Mouse (Mus musculus) retina, postnatal 1 day (tissue): ENCODE results near the gene Ism2.
A peak's percentile ranks its signal among the peaks of the same experiment; 100 is the strongest.
"Not testable (repeated sequence)": the region's sequence is repeated elsewhere in the genome, so short reads cannot be mapped to it uniquely, and the experiment has no call there.

Experiments used
- DNase-seq: peaks from one replicate; pipeline ENCODE4 v3.0.0-alpha.2; 2012

Gene Ism2

GRCm38 (mm10) chr12:87299657-87300440 lies at the start of gene Ism2:
Gene Ism2 (minus strand): TSS chr12:87299705.
- DNase-seq: peak; percentile 68

- no peak for DNase-seq
Measured at GRCm38 (mm10) chr12:87348029-87348428, 48.5 kb upstream of the Ism2 start.

DNA sequence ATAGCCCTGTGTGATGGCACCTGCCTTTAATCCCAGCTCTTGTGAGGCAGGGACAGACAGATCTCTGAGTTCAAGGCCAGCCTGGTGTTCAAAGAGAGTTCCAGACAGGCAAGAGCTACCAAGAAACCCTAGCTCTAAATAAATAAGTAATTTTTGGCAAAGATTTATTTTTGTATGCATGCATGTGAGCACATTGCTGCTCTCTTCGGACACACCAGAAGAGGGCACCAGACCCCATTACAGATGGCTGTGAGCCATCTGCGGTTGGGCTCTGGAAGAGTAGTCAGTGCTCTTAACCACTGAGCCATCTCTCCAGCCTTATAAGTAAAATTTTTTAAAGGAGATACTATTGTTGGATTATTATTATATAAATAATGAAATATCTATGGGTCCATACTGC lies 48.0 kb upstream of the Ism2 start:
- no peak for DNase-seq

DNA sequence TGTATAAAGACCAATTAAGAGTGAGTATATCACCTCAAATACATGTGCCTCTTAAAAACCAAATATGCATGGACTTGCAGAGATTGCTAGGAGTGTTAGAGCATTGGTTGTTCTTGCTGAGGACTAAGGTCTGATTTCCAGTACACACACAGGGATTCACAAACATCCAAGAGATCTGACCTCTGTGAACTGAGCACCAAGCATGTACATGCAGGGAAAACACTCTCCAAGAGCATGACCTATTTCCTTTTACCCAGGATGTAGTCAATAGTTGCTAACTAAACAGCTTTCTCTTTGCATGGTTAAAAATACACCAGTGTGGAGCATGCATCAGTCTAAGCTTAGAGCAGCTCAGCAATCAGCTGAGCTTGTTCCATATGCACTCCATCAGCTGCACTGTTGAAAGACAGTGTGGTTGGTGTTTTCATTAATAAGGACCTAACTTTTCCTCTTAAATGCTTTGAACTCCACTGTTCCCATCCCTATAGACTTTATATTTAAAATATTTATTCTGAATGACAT lies 43.6 kb upstream of the Ism2 start:
- no peak for DNase-seq

DNA sequence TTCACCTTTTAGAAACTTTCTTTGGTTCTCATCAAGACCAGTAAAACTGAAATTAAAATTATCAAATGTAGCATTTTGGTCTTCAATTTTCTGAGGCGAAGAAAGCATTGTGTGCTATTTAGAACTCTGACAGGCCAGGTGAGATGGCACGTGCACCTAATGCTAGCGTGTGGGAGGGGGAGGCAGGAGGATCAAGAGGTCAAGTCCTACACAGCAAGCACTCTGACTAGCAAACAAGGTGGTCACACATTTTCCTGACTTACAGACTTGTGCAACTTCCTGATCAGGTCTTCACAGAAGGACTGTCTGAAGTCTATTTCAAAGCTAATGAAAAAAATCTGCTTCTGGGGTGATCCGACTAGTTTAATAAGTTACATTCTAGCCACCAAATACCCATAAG lies 38.6 kb upstream of the Ism2 start:
- DNase-seq: no peak

GRCm38 (mm10) chr12:87334886-87335285 lies 35.4 kb upstream of the Ism2 start:
- DNase-seq: peak; percentile 64

DNA sequence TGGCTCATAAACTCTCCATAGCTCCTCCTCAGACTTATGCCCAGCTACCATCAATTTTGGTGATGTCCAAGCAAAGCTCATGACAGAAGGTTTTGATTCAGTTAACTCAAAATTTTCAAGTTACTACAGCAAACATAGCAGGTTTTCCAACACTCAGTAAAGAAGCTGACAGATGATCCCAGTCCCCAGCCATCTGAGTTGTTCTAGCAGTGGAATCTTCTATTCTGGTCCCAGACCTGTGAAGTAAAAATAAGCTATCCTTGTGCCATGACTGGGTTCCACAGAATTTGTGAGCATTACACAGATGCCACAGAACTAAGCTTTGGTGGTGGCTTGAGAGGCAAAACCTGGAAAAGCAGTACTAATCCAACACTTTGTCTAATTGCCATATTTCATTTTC lies 34.3 kb upstream of the Ism2 start:
- DNase-seq: no peak

DNA sequence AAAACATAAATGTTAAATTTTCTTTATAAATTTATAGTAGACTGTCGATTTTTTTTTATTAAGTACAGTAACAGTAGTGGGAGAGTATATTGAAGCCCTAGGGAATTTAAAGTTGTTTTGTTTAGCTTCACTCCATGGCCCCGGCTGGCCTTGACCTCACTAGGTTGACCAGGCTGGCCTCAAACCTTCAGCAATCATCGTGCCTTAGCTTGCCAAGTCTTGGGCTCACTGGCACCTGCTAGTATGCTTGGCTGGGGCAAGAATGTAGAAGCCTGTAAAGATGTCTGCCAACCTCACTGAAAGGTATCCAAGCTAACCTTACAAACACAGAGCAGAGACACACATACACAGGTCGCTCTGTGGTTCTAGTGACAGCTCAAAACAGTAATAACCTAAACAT lies 33.0 kb upstream of the Ism2 start:
- no peak for DNase-seq

DNA sequence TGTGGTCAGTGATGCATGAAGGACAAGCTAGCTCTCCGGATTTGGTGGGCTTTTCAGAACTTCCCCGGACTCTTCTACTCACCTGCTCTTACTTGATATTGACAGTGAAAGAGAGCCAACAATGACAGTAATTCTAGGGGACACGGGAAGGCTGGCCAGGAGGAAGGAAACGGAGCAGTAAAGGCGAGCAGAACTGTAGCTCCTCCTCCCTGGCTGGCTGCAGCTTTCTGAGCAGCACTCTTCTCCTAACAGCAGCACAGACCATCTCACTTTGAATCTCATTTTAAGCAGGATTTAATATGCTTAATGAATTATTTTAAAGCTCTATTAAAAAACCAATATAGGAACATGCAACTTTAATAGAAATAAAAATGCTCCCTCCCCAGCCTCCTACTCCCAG lies 32.4 kb upstream of the Ism2 start:
- DNase-seq: peak; percentile 24

DNA sequence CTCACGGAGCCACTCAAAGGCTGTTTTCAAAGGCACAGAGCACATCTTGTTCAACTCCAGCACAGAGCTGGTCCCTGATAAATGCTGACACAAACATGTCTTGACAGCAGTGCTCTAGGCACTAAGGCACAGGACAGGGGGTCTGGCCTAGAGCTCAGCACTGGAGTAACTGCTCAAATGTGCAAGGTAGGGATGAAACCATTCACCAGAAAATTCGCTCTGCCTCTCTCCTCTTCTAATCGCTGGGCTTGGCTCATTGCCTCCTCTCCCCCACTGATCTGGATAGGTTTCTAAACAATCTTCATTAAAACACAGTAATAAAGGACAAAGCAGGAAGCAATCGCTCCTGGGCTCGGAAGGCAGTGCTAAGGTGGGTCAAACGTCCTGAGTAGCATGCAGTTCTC lies 31.6 kb upstream of the Ism2 start:
- DNase-seq: peak; percentile 63

- no peak for DNase-seq
Measured at GRCm38 (mm10) chr12:87330213-87330612, 30.7 kb upstream of the Ism2 start.

DNA sequence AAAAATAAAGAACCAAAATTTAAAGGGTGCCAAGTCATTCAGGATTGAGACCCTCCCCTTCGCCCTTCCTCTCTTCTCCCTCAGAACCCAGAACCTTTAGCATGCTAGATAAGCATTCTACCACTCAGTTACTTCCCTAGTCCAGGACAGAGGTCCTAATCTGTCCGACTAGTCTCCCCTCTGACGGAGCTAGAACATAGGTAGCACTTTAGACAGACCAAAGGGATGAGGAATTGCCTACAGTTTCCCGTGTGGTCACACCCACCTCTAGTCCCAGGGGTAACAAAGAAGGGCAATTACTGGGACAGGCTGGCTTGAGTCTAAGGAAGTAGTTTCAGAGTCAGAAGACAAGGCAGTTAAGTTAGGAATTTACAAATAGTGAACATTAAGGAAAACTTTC lies 28.5 kb upstream of the Ism2 start:
- DNase-seq: no peak

DNA sequence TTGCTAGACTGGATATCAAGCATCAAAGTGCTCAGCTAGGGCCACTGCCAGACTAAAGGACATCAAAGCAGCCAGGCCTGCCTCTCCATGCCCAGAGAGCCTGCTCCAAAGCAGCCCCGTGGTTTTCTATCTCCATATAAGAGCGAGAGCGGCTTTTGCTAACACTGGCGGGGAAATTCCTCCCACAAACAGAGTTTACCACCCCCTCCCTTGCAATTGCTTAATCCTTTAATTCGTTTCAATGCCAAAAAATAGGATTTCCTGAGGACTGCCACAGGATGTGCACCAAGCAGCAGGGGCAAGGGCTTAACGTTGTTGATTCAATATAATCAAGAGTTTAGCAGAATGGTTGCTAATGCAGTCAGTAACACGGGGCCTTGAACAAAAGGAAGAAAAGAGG lies 28.1 kb upstream of the Ism2 start:
- peak; percentile 64 for DNase-seq

- DNase-seq: no peak
Measured at GRCm38 (mm10) chr12:87325452-87325851, 25.9 kb upstream of the Ism2 start.

DNA sequence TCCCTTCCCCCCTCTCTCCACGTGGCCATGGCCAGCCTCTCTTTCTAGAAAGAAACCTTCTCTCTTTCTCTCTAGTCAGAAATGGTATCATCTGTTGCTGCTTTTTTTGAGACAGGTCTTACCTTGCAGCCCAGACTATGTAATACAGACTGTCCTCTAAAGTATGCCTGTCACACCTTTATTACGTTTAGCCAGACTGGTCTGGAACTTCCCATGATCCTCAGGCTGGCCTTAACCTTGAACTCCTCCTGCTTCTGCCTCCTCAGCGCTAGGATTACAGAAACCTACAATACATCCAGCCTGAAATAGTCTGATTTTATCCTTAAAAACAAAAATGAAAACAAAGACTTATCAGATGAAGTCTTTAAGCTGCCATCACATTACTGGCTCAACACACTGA lies 19.7 kb upstream of the Ism2 start:
- no peak for DNase-seq

GRCm38 (mm10) chr12:87317951-87318350 lies 18.4 kb upstream of the Ism2 start:
- DNase-seq: no peak

DNA sequence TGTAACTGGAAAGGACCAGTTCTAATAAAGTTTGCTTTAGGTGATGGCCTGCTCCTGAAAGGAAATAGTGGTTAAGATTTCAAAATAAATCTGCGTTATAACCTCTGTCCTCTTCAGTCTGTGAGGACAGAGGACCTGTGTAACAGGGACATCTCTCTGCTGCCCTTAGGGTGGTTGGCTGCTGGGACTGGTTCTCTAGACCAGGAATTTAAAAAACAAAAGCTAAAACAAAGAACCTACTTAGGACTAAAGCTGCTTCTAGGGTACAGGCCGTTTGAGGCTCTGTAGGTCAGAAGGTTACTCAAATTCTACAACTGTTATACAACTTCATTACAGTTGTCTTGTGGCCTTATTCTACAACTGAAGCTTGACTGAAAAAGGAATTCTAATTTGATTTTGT lies 13.6 kb upstream of the Ism2 start:
- DNase-seq: no peak

GRCm38 (mm10) chr12:87306584-87306844 lies 7.0 kb upstream of the Ism2 start:
- DNase-seq: not testable (repeated sequence)

GRCm38 (mm10) chr12:87305767-87306583 lies 6.5 kb upstream of the Ism2 start:
- DNase-seq: no peak

- peak; percentile 6 for DNase-seq
Measured at GRCm38 (mm10) chr12:87301189-87301588, 1.7 kb upstream of the Ism2 start.

- DNase-seq: no peak
Measured at GRCm38 (mm10) chr12:87300441-87300690, 861 bp upstream of the Ism2 start.

DNA sequence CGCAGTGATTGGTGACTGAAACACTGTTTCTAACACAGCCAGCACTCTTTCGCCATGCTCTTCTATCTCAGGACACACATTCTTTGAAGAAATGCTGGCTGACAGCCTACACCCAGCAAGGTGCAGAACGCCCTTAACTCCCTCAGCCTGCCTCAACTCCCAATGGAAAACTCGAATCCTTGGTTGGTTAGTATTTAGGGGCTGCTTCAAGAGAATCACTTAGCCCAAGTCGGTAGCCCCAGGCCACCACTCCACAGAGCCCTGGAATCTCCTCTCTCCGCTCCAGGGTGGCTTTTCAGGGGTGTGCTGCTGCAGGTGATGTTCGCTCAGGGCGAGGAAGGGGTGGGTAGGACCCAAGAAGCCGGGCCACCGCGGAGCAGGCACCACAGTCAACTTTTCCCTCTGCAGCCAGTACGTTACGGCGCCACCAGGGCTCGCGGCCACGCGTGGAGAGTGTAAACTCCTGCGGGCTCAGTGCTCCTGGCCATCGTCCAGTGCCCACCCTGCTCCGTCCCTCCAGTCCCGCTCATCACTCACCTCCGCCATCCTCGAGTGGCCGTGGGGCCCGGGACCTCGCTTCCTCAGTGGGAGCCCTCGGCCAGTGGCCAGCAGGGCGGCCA lies 358 bp downstream of the Ism2 start:
- DNase-seq: no peak

- DNase-seq: no peak
Measured at GRCm38 (mm10) chr12:87293934-87294333, 5.6 kb downstream of the Ism2 start.

DNA sequence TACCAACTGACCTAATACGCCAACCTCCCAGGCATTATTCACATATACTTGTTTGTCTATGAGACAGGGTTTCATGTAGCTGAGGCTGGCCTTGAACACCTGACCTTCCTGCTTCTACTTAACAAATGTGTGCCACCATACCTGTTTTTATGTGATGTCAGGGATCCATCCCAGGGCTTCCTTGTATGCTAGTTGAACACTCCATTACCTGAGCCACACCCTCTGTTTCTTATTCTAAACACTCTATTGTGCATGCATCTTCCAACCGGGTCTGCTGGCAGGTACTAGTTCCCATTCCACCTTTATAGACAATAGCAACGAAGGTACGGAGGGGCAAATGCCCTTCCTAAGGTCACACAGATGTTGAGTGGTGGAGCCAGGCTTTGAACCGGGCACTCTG lies 10.4 kb downstream of the Ism2 start:
- DNase-seq: no peak
